Mouse (Mus musculus): ENCODE results near the gene Gpn1.
A peak's percentile ranks its signal among the peaks of the same experiment; 100 is the strongest.

Gpn1 gene

GRCm38 (mm10) chr5:31560352-31560751, 65.8 kb downstream of the Gpn1 start:
- DNase-seq = no peak

DNA sequence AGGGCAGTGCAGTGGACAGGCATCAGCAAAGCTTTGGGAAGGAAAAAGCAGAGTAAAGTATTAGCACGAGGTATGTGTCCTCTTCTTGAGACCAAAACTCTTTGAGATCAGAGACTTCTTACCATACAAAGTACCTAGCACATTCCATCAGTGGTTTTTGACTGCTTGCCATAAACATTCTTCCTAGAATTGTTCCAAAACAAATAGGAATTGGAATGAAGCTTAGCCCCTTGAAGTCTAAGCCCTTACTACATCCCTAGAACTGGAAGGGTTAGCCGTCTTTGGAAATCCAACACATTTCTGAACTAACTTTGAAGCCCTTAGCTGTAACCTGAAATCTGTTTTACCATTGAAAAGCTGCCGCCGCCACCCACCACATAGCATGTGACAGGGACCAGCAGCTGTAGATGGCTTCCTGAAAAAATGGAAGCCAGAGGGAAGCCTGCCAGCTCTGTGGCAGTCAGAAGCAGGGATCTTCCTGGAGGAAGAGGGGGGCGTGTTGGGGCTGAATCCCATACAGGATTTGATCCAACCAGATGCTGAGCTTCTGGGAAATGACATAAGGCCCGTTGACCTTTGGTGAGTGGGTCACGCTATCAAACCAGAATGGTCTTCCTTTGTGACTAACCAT, 67.6 kb downstream of the Gpn1 start:
- DNase-seq = peak; percentile 52 to 58

All from kidney, adult 8-10 months (tissue).